Mouse (Mus musculus): ENCODE measurements around the gene Arr3. TPM values are rescaled to one million over a fixed set of nuclear protein-coding genes. Genes with fewer than 3 reads are reported as not detected.

The Arr3 gene
- polyA plus RNA-seq (2016; fragmentation: Nextera tagmentation; extraction: Ambion mirVana): not detected in 2 replicates

DNA sequence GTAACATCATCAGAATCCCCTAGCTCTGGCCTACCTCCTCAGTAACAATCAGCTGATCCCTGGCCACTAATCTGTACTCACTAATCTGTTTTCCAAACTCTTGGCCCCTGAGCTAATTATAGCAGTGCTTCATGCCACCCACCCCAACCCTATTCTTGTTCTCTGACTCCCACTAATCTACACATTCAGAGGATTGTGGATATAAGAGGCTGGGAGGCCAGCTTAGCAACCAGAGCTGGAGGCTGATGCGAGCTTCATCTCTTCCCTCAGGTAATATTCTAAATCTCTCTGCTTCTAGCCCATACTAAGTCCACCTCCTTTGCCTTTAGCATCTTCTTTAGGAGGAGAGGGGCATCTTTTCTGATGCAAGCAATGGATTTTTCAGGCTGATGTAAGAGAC, at the start of gene Arr3:
TSS of gene Arr3 (plus strand) at position 184 of the 400 bp plus-strand sequence.
- Histone ChIP-seq H3K27me3 (peaks cover 14% of the 10 kb centered on the region), H3K4me1 (no peaks in the 10 kb centered on the region), H3K4me2 (replicated peaks) (no peak within 1 kb of the TSS), H3K27ac (replicated peaks) (no peak within 1 kb of the TSS), H3K9me3 (no peaks in the 10 kb centered on the region), H3K36me3 (no peaks in the 10 kb centered on the region), H3K4me3 (no peak within 1 kb of the TSS), H3K9ac (replicated peaks) (no peak within 1 kb of the TSS)
- ATAC-seq (ENCODE audit: low FRiP score, low read depth): no peak
- whole genome bisulfite sequencing: 29% methylated on average over 1 of the region's 1 CpGs

DNA sequence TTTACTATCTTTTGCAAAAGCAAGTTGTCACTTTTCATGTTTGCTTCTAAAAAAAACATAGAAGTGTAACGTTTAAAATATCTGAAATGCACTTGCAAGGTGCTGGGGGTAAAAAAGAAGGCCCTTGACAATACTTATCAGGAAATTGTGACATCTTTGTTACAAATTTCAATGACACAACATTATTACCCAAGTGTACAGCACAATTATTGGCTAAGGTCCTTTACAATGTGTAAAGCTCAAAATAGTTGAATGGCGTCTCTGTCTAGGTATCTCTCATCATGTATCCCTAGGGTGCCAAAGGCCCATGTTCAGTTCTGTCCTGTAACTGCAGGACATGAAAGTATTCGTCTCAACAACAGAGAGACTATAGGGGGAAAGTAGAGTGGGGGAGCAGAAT, 49.3 kb upstream of the Arr3 start:
- H3K4me1 ChIP-seq: no peaks in the 10 kb centered on the region
- no peaks in the 10 kb centered on the region for H3K9me3 ChIP-seq
- H3K4me2 ChIP-seq (replicated peaks): no peak overlapping the region
- H3K27ac ChIP-seq (replicated peaks): no peak overlapping the region
- 0 out of 2 replicates have a peak, but pooled peaks cover 8% of the 10 kb centered on the region for H3K27me3 ChIP-seq
- no peak overlapping the region for H3K4me3 ChIP-seq
- WGBS: 80% methylated on average over 3 of the region's 3 CpGs
- H3K36me3 ChIP-seq: no peaks in the 10 kb centered on the region
- no peak overlapping the region for H3K9ac ChIP-seq (replicated peaks)
- no peak for ATAC-seq (ENCODE audit: low FRiP score, low read depth)

DNA sequence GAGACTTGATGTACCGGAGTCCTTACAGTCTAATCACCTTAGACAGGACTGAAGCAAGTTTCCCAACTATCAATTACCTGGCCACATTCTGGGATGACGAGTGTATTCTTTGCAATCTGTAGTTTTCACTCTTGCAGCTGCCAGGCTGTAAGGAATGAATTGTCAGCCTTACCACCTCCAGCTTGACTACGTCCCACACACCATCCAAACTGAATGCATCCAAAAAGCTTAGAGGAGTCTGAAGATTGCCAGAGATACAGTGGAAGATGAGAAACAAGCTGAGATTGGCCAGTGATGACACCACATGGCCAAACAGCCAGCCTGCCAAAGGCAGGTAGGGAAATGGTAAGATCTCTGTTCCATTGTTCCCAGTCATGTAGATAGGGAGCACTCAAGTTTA, 39.6 kb upstream of the Arr3 start:
- Histone ChIP-seq H3K4me1 (no peaks in the 10 kb centered on the region), H3K4me3 (no peak overlapping the region), H3K36me3 (no peaks in the 10 kb centered on the region), H3K4me2 (replicated peaks) (no peak overlapping the region), H3K27ac (replicated peaks) (no peak overlapping the region), H3K27me3 (peaks cover 5% of the 10 kb centered on the region), H3K9ac (replicated peaks) (no peak overlapping the region), H3K9me3 (no peaks in the 10 kb centered on the region)
- no peak for ATAC-seq (ENCODE audit: low FRiP score, low read depth)
- 89% methylated on average over 3 of the region's 3 CpGs for WGBS

DNA sequence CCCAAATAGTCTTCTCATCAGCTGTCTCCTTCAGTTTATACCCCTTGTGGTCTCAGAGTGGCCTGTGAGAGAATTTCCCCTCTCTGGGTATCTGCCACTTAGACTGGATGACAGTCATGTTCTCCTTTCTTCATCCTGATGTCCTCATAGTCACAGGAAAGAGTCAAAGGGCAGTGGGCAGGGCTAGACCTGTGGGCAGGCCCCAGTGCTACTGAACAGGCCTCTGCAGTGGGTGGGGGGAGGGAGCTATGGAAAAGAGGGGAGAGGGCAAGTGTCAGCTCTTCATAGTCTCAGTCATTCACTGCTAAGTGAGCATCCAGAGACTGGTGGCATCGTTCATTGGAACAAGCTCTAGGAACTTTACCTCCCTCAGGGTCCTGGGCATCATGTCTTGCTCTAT, 33.3 kb upstream of the Arr3 start, which contains the start of gene Awat1:
TSS of gene Awat1 (plus strand) at position 301 of the 400 bp plus-strand sequence.
- Histone ChIP-seq H3K27me3 (peaks cover 5% of the 10 kb centered on the region; the same call in 1 of the 2 replicates), H3K4me2 (replicated peaks) (no peak within 1 kb of the TSS), H3K36me3 (no peaks in the 10 kb centered on the region), H3K9me3 (no peaks in the 10 kb centered on the region), H3K9ac (replicated peaks) (no peak within 1 kb of the TSS), H3K4me1 (no peaks in the 10 kb centered on the region), H3K4me3 (no peak within 1 kb of the TSS), H3K27ac (replicated peaks) (no peak within 1 kb of the TSS)
- no peak for ATAC-seq (ENCODE audit: low FRiP score, low read depth)
- WGBS: 80% methylated on average over 1 of the region's 1 CpGs

DNA sequence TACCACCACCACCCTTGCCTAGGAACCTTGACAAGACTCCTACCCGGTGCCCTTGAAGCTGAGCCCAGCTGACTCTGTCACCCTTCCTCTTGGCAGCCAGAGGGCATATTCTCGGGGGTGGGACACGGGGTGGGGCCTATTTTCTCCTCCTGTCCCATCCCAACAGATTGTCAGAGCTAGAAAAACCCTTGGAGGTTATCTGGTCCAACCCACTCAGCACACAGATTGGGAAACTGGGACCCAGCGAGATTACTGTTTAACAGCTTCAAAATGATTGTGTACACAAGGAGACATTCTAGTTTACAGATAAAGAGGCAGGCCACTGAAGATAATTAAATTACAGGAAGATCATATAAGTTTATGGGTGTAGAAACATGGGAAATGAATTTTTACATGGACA, 10.5 kb upstream of the Arr3 start, which contains the start of gene P2ry4:
TSS of gene P2ry4 (minus strand) at position 79 of the 400 bp plus-strand sequence.
- no peak within 1 kb of the TSS for H3K4me3 ChIP-seq
- no peaks in the 10 kb centered on the region for H3K9me3 ChIP-seq
- WGBS: 68% methylated on average over 4 of the region's 4 CpGs
- no peaks in the 10 kb centered on the region for H3K36me3 ChIP-seq
- H3K9ac ChIP-seq (replicated peaks): no peak within 1 kb of the TSS
- no peak within 1 kb of the TSS for H3K27ac ChIP-seq (replicated peaks)
- H3K4me1 ChIP-seq: no peaks in the 10 kb centered on the region
- H3K4me2 ChIP-seq (replicated peaks): no peak within 1 kb of the TSS
- peaks cover 20% of the 10 kb centered on the region for H3K27me3 ChIP-seq
- ATAC-seq (ENCODE audit: low FRiP score, low read depth): no peak

DNA sequence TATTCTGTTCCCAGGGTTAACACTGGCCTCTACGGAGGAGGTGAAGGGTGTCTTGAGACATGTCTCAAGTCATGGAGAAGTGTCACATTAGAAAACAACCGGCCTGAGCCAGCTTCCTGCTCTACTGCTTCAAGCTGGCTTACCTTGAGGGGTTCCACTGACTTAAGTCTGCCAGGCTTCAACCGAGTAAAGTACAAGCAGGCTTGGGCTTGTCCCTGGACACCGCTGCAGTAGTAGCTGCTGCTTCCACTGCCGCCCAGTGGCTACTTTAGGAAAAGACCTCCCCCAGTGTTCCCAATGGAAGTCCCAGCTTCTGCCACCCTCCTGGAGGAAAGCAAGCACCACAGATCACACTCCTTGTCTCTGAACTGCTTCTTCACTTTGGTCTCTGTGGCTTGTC, 7.9 kb upstream of the Arr3 start:
- WGBS: 22% methylated on average over 5 of the region's 5 CpGs
- Histone ChIP-seq H3K9me3 (no peaks in the 10 kb centered on the region), H3K27ac (replicated peaks) (no peak overlapping the region), H3K4me2 (replicated peaks) (no peak overlapping the region), H3K27me3 (peaks cover 34% of the 10 kb centered on the region), H3K4me3 (no peak overlapping the region), H3K36me3 (no peaks in the 10 kb centered on the region), H3K9ac (replicated peaks) (no peak overlapping the region), H3K4me1 (no peaks in the 10 kb centered on the region)
- ATAC-seq (ENCODE audit: low FRiP score, low read depth): 0 out of 2 replicates have a peak, but pooled peaks have one; percentile 34

DNA sequence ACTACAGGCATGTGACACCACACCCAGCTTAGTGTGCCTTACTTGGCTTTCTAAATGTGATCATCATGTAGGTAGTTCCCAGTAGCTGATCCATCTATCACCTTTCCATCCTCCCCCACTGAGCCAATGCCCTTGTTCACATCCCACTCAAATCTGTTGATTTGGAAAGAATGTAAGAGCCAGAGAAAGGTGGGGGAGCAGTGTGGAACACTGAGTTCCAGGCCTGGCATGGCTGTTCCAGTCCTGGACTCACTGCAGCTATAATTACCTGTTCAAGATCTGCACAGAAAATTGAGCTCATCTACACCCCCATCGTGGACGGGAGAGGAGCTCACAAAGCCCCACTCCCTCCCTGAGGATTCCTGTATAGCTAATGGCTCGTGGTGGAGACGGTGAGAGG, 5.5 kb upstream of the Arr3 start:
- Histone ChIP-seq H3K36me3 (no peaks in the 10 kb centered on the region), H3K27ac (replicated peaks) (no peak overlapping the region), H3K9me3 (no peaks in the 10 kb centered on the region), H3K4me2 (replicated peaks) (no peak overlapping the region), H3K9ac (replicated peaks) (no peak overlapping the region), H3K4me3 (no peak overlapping the region), H3K27me3 (peaks cover 29% of the 10 kb centered on the region), H3K4me1 (no peaks in the 10 kb centered on the region)
- WGBS: 82% methylated on average over 4 of the region's 4 CpGs
- no peak for ATAC-seq (ENCODE audit: low FRiP score, low read depth)

DNA sequence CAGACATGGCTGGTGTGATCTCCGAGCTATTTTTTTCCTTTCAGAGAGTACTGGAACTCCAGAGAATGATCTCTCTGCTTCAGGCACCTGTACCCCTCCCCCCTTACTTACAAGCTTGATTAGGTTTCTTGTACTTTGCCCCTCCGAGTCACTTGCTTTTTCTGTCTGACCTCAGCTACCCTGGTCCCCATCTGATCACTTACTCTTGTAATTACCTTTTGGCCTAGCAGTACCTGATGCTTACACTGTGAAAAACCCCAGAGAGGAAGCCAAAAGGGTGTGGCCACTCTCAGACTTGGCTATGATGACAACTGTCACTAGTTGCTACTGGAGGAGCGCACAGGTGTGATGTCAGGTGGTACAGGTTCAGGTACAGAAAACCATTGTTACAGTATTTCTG, 13.2 kb downstream of the Arr3 start:
- Histone ChIP-seq H3K4me1 (no peaks in the 10 kb centered on the region), H3K27me3 (peaks cover 15% of the 10 kb centered on the region; the same call in 1 of the 2 replicates), H3K27ac (replicated peaks) (no peak overlapping the region), H3K4me3 (no peak overlapping the region), H3K9ac (replicated peaks) (no peak overlapping the region), H3K36me3 (peaks cover 14% of the 10 kb centered on the region; the same call in 1 of the 2 replicates), H3K4me2 (replicated peaks) (no peak overlapping the region), H3K9me3 (no peaks in the 10 kb centered on the region)
- ATAC-seq (ENCODE audit: low FRiP score, low read depth): no peak
- 78% methylated on average over 3 of the region's 3 CpGs for WGBS

DNA sequence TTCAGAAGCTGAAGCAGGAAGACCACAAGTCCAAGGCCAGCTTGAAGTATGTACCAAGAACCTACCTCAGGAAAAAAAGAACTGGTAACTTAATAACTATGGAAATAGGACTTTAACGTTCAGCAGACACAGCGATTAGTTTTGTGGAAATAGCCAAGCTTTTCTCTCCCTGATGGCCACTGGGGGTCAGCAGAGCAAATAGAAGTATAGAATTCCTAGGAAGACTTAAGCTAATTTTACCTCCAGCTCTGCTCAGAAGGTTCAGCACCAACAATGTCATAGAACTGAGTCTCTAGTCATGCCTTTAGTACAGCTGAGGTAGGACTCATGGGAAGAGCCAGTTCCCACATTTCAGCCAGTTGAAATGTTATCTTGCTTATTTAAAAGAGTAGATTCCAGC, 16.1 kb downstream of the Arr3 start:
- Histone ChIP-seq H3K4me2 (replicated peaks) (no peak overlapping the region), H3K9me3 (no peaks in the 10 kb centered on the region), H3K4me1 (0 out of 2 replicates have a peak, but pooled peaks cover 2% of the 10 kb centered on the region), H3K27me3 (peaks cover 15% of the 10 kb centered on the region; the same call in 1 of the 2 replicates), H3K27ac (replicated peaks) (no peak overlapping the region), H3K4me3 (no peak overlapping the region), H3K9ac (replicated peaks) (no peak overlapping the region), H3K36me3 (peaks cover 16% of the 10 kb centered on the region; the same call in 1 of the 2 replicates)
- ATAC-seq (ENCODE audit: low FRiP score, low read depth): no peak
- 84% methylated on average over 2 of the region's 2 CpGs for WGBS

DNA sequence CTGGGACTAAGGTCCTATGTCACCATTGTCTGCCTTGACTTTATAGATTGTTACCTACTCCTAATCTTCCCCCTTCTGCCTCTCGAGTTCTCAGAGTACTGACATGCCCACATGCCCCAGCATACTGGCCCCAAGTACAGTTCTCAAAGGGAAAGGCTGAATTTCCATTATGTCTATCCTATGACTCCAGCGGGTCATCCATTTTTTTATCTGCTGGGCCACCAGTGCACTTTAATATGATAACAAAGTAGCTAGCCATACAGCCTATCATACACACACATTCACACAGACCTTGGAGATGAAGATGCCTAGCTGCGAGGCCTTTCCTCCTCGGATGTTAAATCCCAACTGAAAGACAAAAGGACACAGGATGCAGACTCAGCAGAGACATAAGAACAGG, 18.9 kb downstream of the Arr3 start:
- H3K9me3 ChIP-seq: no peaks in the 10 kb centered on the region
- H3K4me1 ChIP-seq: 0 out of 2 replicates have a peak, but pooled peaks cover 2% of the 10 kb centered on the region
- H3K27me3 ChIP-seq: no peaks in the 10 kb centered on the region
- H3K36me3 ChIP-seq: peaks cover 16% of the 10 kb centered on the region; the same call in 1 of the 2 replicates
- H3K4me2 ChIP-seq (replicated peaks): no peak overlapping the region
- no peak overlapping the region for H3K4me3 ChIP-seq
- no peak overlapping the region for H3K27ac ChIP-seq (replicated peaks)
- H3K9ac ChIP-seq (replicated peaks): no peak overlapping the region
- 92% methylated on average over 4 of the region's 4 CpGs for WGBS
- no peak for ATAC-seq (ENCODE audit: low FRiP score, low read depth)

DNA sequence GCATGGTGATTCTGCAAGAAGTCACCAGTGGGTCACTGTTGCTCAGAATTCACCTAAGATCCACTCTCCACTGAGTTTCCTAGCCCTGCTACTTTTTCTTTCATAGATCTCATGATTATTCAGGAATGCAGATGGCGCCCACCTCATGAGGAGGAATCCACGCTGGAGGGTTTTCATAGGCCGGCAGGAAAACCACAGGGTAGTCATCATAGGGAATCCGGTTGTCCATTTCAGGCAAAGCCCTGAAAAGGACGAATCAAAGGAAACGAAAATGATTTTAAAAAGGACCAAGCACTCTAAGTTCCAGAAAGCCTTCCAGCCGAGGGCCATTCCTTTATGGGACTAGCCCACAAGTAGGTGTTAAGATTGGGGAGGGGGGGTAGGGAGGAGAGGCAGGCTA, 19.8 kb downstream of the Arr3 start:
- WGBS: 42% methylated on average over 7 of the region's 7 CpGs
- peak overlapping the region; percentile 64 for H3K4me2 ChIP-seq (replicated peaks)
- H3K4me3 ChIP-seq: peak overlapping the region; percentile 57
- no peaks in the 10 kb centered on the region for H3K27me3 ChIP-seq
- 0 out of 2 replicates have a peak, but pooled peaks cover 2% of the 10 kb centered on the region for H3K4me1 ChIP-seq
- peaks cover 16% of the 10 kb centered on the region; the same call in 1 of the 2 replicates for H3K36me3 ChIP-seq
- no peaks in the 10 kb centered on the region for H3K9me3 ChIP-seq
- no peak overlapping the region for H3K27ac ChIP-seq (replicated peaks)
- no peak for ATAC-seq (ENCODE audit: low FRiP score, low read depth)
- peak overlapping the region; percentile 53 for H3K9ac ChIP-seq (replicated peaks)

DNA sequence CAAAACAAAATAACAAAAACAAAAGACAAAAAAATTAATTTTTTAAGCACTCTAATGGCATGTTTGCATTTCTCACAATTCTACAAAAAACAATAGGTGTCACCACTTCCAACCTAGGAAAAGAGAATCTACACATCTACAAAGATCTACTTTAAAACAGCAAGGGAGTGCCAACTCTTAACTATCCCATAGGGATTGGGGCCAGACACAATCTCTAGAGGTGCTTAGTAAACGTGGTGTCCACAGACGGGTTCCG, 20.2 kb downstream of the Arr3 start, which contains the start of gene Kif4:
TSS of gene Kif4 (plus strand) at position 192 of the 256 bp plus-strand sequence.
- Histone ChIP-seq H3K9me3 (no peaks in the 10 kb centered on the region), H3K36me3 (peaks cover 16% of the 10 kb centered on the region; the same call in 1 of the 2 replicates), H3K4me3 (peak within 1 kb of the TSS; percentile 57), H3K4me1 (0 out of 2 replicates have a peak, but pooled peaks cover 2% of the 10 kb centered on the region), H3K4me2 (replicated peaks) (peak within 1 kb of the TSS; percentile 64), H3K27ac (replicated peaks) (peak within 1 kb of the TSS; percentile 54; the same call in 1 of the 2 replicates), H3K27me3 (no peaks in the 10 kb centered on the region), H3K9ac (replicated peaks) (peak within 1 kb of the TSS; percentile 62)
- WGBS: 33% methylated on average over 3 of the region's 3 CpGs
- ATAC-seq (ENCODE audit: low FRiP score, low read depth): no peak
